In genomic region chr16:85170826-85171510, GRCm38 (mm10) we compare ENCODE assay signal across 9 mouse cellular contexts. TPM values are rescaled to one million over a fixed set of nuclear protein-coding genes. Genes with fewer than 3 reads are reported as not detected.
DNase-seq lines count a peak whose midpoint lies in the region; ATAC-seq lines count a peak whose summit lies in the region.
"Had no signal": no experiment of that assay in that cellular context is flagged by ENCODE, and none has a peak within 500 bp of the region (broad histone marks: within the 10 kb centered on the region; RNA-seq: fewer than 3 reads in every experiment).

No protein-coding gene starts in this region.

- H3K27ac ChIP-seq in heart, embryonic 13.5 days (replicated peaks): no peak overlapping the region
- H3K27ac ChIP-seq in forebrain, embryonic 14.5 days (ENCODE audit: low read depth, low read length): peak overlapping the region; percentile 24; the same call in 1 of the 2 replicates
- H3K27ac ChIP-seq in midbrain, embryonic 13.5 days: peak overlapping the region; percentile 64

- no peaks in the 10 kb centered on the region for H3K9me3 ChIP-seq in heart, embryonic 13.5 days
- H3K9me3 ChIP-seq in forebrain, embryonic 14.5 days (replicated peaks; ENCODE audit: control insufficient read depth, low read length): no peaks in the 10 kb centered on the region
- H3K9me3 ChIP-seq in midbrain, embryonic 13.5 days: no peaks in the 10 kb centered on the region

- no peak for ATAC-seq in heart, embryonic 13.5 days (ENCODE audit: extremely low read depth, insufficient number of reproducible peaks, low FRiP score, low TSS enrichment)
- no peak for ATAC-seq in forebrain, embryonic 14.5 days
- no peak for ATAC-seq in midbrain, embryonic 13.5 days
- no peak for ATAC-seq in erythroid progenitor cell, adult 5-6 weeks (replicated peaks; ENCODE audit: low FRiP score, poor library complexity, severe bottlenecking)
- no peak for ATAC-seq in megakaryocyte progenitor cell, adult 5-6 weeks (replicated peaks; ENCODE audit: poor library complexity)

- peak overlapping the region; percentile 71 for H3K4me2 ChIP-seq in heart, embryonic 13.5 days
- peak overlapping the region; percentile 68 for H3K4me2 ChIP-seq in forebrain, embryonic 14.5 days (ENCODE audit: low read length)
- peak overlapping the region; percentile 73 for H3K4me2 ChIP-seq in midbrain, embryonic 13.5 days (replicated peaks)

- H3K36me3 ChIP-seq in heart, embryonic 13.5 days: peaks cover 22% of the 10 kb centered on the region
- H3K36me3 ChIP-seq in forebrain, embryonic 14.5 days (ENCODE audit: control insufficient read depth, insufficient read depth, low read length): 0 out of 2 replicates have a peak, but pooled peaks cover 3% of the 10 kb centered on the region
- peaks cover 11% of the 10 kb centered on the region for H3K36me3 ChIP-seq in midbrain, embryonic 13.5 days

- H3K27me3 ChIP-seq in heart, embryonic 13.5 days (replicated peaks): no peaks in the 10 kb centered on the region
- H3K27me3 ChIP-seq in forebrain, embryonic 14.5 days (replicated peaks; ENCODE audit: control insufficient read depth, insufficient read depth, low read length): no peaks in the 10 kb centered on the region
- H3K27me3 ChIP-seq in midbrain, embryonic 13.5 days: no peaks in the 10 kb centered on the region; the same call in 1 of the 2 replicates

- DNase-seq in heart, postnatal 4 days: no peak
- DNase-seq in cerebellum, adult 9-11 months: peak; percentile 37
- DNase-seq in forebrain, embryonic 14.5 days (ENCODE audit: low spot score): peak; percentile 23
- DNase-seq in kidney, adult 8-10 months: no peak
- DNase-seq: kidney, postnatal 14 days had no signal

- H3K4me3 ChIP-seq in heart, embryonic 13.5 days: peak overlapping the region; percentile 31
- peak overlapping the region; percentile 92 for H3K4me3 ChIP-seq in forebrain, embryonic 14.5 days (ENCODE audit: low read depth, low read length)
- H3K4me3 ChIP-seq in midbrain, embryonic 13.5 days (replicated peaks): peak overlapping the region; percentile 93

- H3K9ac ChIP-seq in heart, embryonic 13.5 days: peak overlapping the region; percentile 55
- H3K9ac ChIP-seq in forebrain, embryonic 14.5 days (ENCODE audit: low read length): peak overlapping the region; percentile 60
- H3K9ac ChIP-seq in midbrain, embryonic 13.5 days (replicated peaks): peak overlapping the region; percentile 64

- 36% methylated on average over 19 of the region's 19 CpGs for WGBS in heart, embryonic 13.5 days
- 57% methylated on average over 19 of the region's 19 CpGs for WGBS in forebrain, embryonic 14.5 days
- 54% methylated on average over 19 of the region's 19 CpGs for WGBS in midbrain, embryonic 13.5 days

- peaks cover 38% of the 10 kb centered on the region for H3K4me1 ChIP-seq in heart, embryonic 13.5 days
- peaks cover 20% of the 10 kb centered on the region for H3K4me1 ChIP-seq in forebrain, embryonic 14.5 days (ENCODE audit: control insufficient read depth, insufficient read depth, low read length)
- peaks cover 34% of the 10 kb centered on the region for H3K4me1 ChIP-seq in midbrain, embryonic 13.5 days (replicated peaks)

RNA-seq across cellular contexts. Expression of gene App, which starts 2.6 kb away (rescaled TPM):
- polyA plus RNA-seq in heart, embryonic 13.5 days (2015; fragmentation: Nextera tagmentation; extraction: Ambion mirVana): 165 and 166 TPM in 2 replicates
- total RNA-seq in heart, postnatal 4 days (2021): 100 to 1,000 TPM; 241 to 243 TPM
- polyA plus RNA-seq in forebrain, embryonic 14.5 days (2014; fragmentation: Nextera tagmentation; extraction: Ambion mirVana): 158 and 215 TPM in 2 replicates
- 257 and 271 TPM in 2 replicates for polyA plus RNA-seq in midbrain, embryonic 13.5 days (2015; fragmentation: Nextera tagmentation; extraction: Ambion mirVana)
- total RNA-seq in erythroid progenitor cell, adult 5-6 weeks (2015; ENCODE audit: low replicate concordance): 25.6 and 28.8 TPM in 2 replicates
- 14.3 and 17.8 TPM in 2 replicates for total RNA-seq in erythroid progenitor cell, adult 5-6 weeks (2017; ENCODE audit: low replicate concordance)
- total RNA-seq in megakaryocyte progenitor cell, adult 5-6 weeks (2015): 109 and 111 TPM in 2 replicates
- total RNA-seq in megakaryocyte progenitor cell, adult 5-6 weeks (2017): 114 and 137 TPM in 2 replicates

Comparison
In these comparisons a context has a peak if more than half of its experiments do, and no peak if none do; other contexts are left out.
1. H3K4me3 ChIP-seq: peak in every context shown above with its lines; median percentile 93 in midbrain, embryonic 13.5 days; 92 in forebrain, embryonic 14.5 days; 31 in heart, embryonic 13.5 days.
2. DNase-seq: peak in cerebellum, adult 9-11 months (single experiment) and forebrain, embryonic 14.5 days (single experiment); none in heart, postnatal 4 days (single experiment) and kidney, adult 8-10 months (0 of 2).
3. Peak in every context shown above with its lines, with median percentiles within 50 percentile points of each other: H3K4me2 ChIP-seq and H3K9ac ChIP-seq.